Mouse (Mus musculus) C2C12 (cell line): ENCODE measurements around the gene Nppb.

ENCODE experiments used
- CTCF ChIP-seq: IDR thresholded peaks from one replicate; pipeline ENCODE4 v1.5.1; 2011; ENCODE audit not compliant: control insufficient read depth, insufficient read depth, insufficient read length
- MAX ChIP-seq: IDR thresholded peaks from one replicate; pipeline ENCODE4 v1.6.1; 2011; ENCODE audit warnings: mild to moderate bottlenecking, control low read depth
- MYOG ChIP-seq: IDR thresholded peaks from one replicate; pipeline ENCODE4 v1.6.1; 2011; ENCODE audit not compliant: control insufficient read depth, insufficient read length; ENCODE audit errors: extremely low read depth

DNA sequence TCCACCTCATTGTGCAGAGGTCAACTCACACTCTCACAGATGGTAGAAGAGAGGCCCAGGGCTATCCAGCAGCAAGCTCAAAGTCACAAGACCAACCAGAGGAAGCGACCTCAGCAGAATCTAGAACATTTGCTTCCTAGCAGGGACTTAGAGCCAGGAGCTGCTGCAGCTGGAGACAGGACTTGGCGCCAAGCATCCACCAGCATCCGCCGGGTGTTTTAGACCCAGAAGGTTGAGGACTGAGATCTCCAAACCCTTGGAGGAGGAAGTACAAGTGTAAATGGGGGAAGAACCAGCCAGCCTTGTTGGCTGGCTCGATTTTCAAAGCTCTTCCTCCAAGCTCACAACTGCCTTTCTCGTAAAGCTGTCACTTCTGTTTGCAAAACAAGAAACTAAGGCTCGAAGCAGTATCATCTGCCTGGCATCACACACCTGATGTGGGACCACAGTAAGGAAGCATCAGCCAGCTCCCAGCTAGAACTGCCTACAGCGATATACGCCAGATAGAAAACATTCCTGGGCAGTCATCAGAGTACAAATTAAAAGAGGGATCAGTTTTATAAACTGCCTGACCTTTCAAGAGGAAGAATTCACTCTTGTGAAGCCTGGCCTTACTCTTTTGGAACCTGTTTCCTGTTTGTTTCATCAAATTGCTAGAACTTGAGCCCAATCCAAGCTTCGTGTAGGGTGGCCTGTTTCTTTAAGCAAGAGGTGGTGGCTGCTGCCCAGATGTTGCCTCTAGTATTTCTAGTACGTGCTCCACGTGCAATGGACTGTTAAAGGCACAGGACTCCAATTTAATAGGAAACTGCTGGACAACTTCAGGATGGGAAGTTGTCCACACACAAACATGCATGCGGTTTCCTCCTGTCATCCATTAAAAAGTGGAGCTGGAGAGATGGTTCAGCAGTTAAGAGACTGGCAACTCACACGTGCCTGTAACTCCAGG, 47.2 kb upstream of the Nppb start:
- TF ChIP-seq CTCF (no peak), MAX (no peak), MYOG (no peak)
